Mouse (Mus musculus): ENCODE data around the gene Sowahd. TPM values are rescaled to one million over a fixed set of nuclear protein-coding genes. Genes with fewer than 3 reads are reported as not detected.
"Not testable (repeated sequence)": the region's sequence is repeated elsewhere in the genome, so short reads cannot be mapped to it uniquely, and the experiment has no call there.

Sowahd gene
- total and polyA plus RNA-seq, 3 experiments = not detected

GRCm38 (mm10) chrX:37076651-37077050 lies 28.0 kb downstream of the Sowahd start:
- Histone ChIP-seq H3K9ac (ENCODE audit: insufficient read depth, low read depth) (no peak overlapping the region), H3K36me3 (replicated peaks in 1 of 2; ENCODE audit: control insufficient read depth in 1 of 2, insufficient read depth in 1 of 2, low read length in 1 of 2) (peaks cover 3 to 9% of the 10 kb centered on the region in 2 experiments), H3K4me2 (ENCODE audit: insufficient read depth, low read depth, poor library complexity, severe bottlenecking) (no peak overlapping the region), H3K27me3 (replicated peaks) (no peaks in the 10 kb centered on the region), H3K4me3 (replicated peaks in 1 of 3; ENCODE audit: low read depth in 2 of 3, low read length in 2 of 3, poor library complexity in 1 of 3) (no peak overlapping the region), H3K27ac (ENCODE audit: insufficient read depth, low read depth) (no peak overlapping the region), H3K79me2 (replicated peaks; ENCODE audit: control insufficient read depth, extremely low read depth, insufficient read depth, poor library complexity, severe bottlenecking) (no peaks in the 10 kb centered on the region; the same call in 1 of the 2 replicates), H3K9me3 (replicated peaks; ENCODE audit: low read length) (no peaks in the 10 kb centered on the region), H3K4me1 (ENCODE audit: control insufficient read depth in 1 of 2, insufficient read depth in 2 of 2) (peaks cover 0 to 7% of the 10 kb centered on the region in 2 experiments; a peak in 2 of 4 replicates)
- dilution Hi-C loops (cut with MboI; ENCODE audit: extremely low pct_ligation_motif_present, extremely low pct_unique_long_range_greater_than_20kb, low sequenced_read_pairs) (no loop called here), in situ Hi-C loops (cut with MboI; ENCODE audit: low pct_ligation_motif_present, low pct_unique_long_range_greater_than_20kb, low sequenced_read_pairs) (no loop called here)
- no peak for DNase-seq (ENCODE audit: extremely low read depth)
- TF ChIP-seq BHLHE40 (IDR thresholded peaks at IDR 0.05; ENCODE audit: low read depth, low read length) = no peak
- no peak for TF ChIP-seq USF2 (conservative IDR thresholded peaks at IDR 0.05; ENCODE audit: low read depth, low read length)
- no peak for TF ChIP-seq NRF1 (IDR thresholded peaks at IDR 0.05; ENCODE audit: low read depth, low read length)
- no peak for TF ChIP-seq IRF4 (IDR thresholded peaks at IDR 0.05; ENCODE audit: low read depth, low read length)
- no peak for TF ChIP-seq ETS1 (conservative IDR thresholded peaks at IDR 0.05; ENCODE audit: low read depth, low read length)
- no peak for TF ChIP-seq ZKSCAN1 (IDR thresholded peaks at IDR 0.05; ENCODE audit: borderline replicate concordance, low read depth, low read length)
- no peak for TF ChIP-seq TCF12 (IDR thresholded peaks at IDR 0.05; ENCODE audit: low read depth, low read length)
- TF ChIP-seq MAZ (IDR thresholded peaks at IDR 0.05; ENCODE audit: low read depth, low read length) = no peak

GRCm38 (mm10) chrX:37080345-37080744 lies 31.7 kb downstream of the Sowahd start:
- dilution Hi-C loops (cut with MboI; ENCODE audit: extremely low pct_ligation_motif_present, extremely low pct_unique_long_range_greater_than_20kb, low sequenced_read_pairs) = not testable (repeated sequence)

GRCm38 (mm10) chrX:37081194-37081593 lies 32.5 kb downstream of the Sowahd start:
- dilution Hi-C loops (cut with MboI; ENCODE audit: extremely low pct_ligation_motif_present, extremely low pct_unique_long_range_greater_than_20kb, low sequenced_read_pairs) (no loop called here), in situ Hi-C loops (cut with MboI; ENCODE audit: low pct_ligation_motif_present, low pct_unique_long_range_greater_than_20kb, low sequenced_read_pairs) (no loop called here)
- Histone ChIP-seq H3K9me3 (replicated peaks; ENCODE audit: low read length) (no peaks in the 10 kb centered on the region), H3K79me2 (replicated peaks; ENCODE audit: control insufficient read depth, extremely low read depth, insufficient read depth, poor library complexity, severe bottlenecking) (peaks cover 23% of the 10 kb centered on the region), H3K9ac (ENCODE audit: insufficient read depth, low read depth) (no peak overlapping the region), H3K36me3 (replicated peaks in 1 of 2; ENCODE audit: control insufficient read depth in 1 of 2, insufficient read depth in 1 of 2, low read length in 1 of 2) (peaks cover 17 to 25% of the 10 kb centered on the region in 2 experiments), H3K4me1 (ENCODE audit: control insufficient read depth in 1 of 2, insufficient read depth in 2 of 2) (peaks cover 0 to 11% of the 10 kb centered on the region in 2 experiments; a peak in 2 of 4 replicates), H3K4me3 (replicated peaks in 1 of 3; ENCODE audit: low read depth in 2 of 3, low read length in 2 of 3, poor library complexity in 1 of 3) (no peak overlapping the region), H3K27me3 (replicated peaks) (no peaks in the 10 kb centered on the region), H3K4me2 (ENCODE audit: insufficient read depth, low read depth, poor library complexity, severe bottlenecking) (no peak overlapping the region), H3K27ac (ENCODE audit: insufficient read depth, low read depth) (no peak overlapping the region)
- no peak for TF ChIP-seq CTCF (conservative IDR thresholded peaks at IDR 0.05 in 1 of 2, IDR thresholded peaks at IDR 0.05 in 1 of 2; ENCODE audit: low read depth in 2 of 2, low read length in 2 of 2)
- TF ChIP-seq BHLHE40 (IDR thresholded peaks at IDR 0.05; ENCODE audit: low read depth, low read length) = no peak
- peak; percentile 24 for TF ChIP-seq CHD2 (IDR thresholded peaks at IDR 0.05; ENCODE audit: low read length)
- TF ChIP-seq POLR2AphosphoS2 (IDR thresholded peaks at IDR 0.05; ENCODE audit: low read depth, low read length) = peak; percentile 95
- TF ChIP-seq JUND (conservative IDR thresholded peaks at IDR 0.05; ENCODE audit: low read depth, low read length) = no peak
- TF ChIP-seq MAX (IDR thresholded peaks at IDR 0.05; ENCODE audit: low read length) = no peak
- TF ChIP-seq POLR2A (IDR thresholded peaks at IDR 0.05; ENCODE audit: low read depth, low read length) = peak; percentile 30; the same call in 1 of the 2 replicates
- TF ChIP-seq MXI1 (IDR thresholded peaks at IDR 0.05; ENCODE audit: low read depth, low read length) = no peak
- no peak for TF ChIP-seq E2F4 (IDR thresholded peaks at IDR 0.05; ENCODE audit: insufficient replicate concordance, low read depth, low read length)
- no peak for TF ChIP-seq RAD21 (IDR thresholded peaks at IDR 0.05; ENCODE audit: low read depth, low read length)
- no peak for TF ChIP-seq MEF2A (IDR thresholded peaks at IDR 0.05; ENCODE audit: borderline replicate concordance, low read depth, low read length)
- no peak for TF ChIP-seq SMC3 (IDR thresholded peaks at IDR 0.05; ENCODE audit: low read depth, low read length)
- TF ChIP-seq SIN3A (IDR thresholded peaks at IDR 0.05; ENCODE audit: low read length) = no peak
- TF ChIP-seq ETS1 (conservative IDR thresholded peaks at IDR 0.05; ENCODE audit: low read depth, low read length) = no peak
- no peak for TF ChIP-seq NRF1 (IDR thresholded peaks at IDR 0.05; ENCODE audit: low read depth, low read length)
- TF ChIP-seq ZNF384 (IDR thresholded peaks at IDR 0.05; ENCODE audit: low read depth, low read length) = peak; percentile 13; the same call in 1 of the 2 replicates
- no peak for DNase-seq (ENCODE audit: extremely low read depth)

More at GRCm38 (mm10) chrX:37080345-37080744, 31.7 kb downstream of the Sowahd start:
- H3K4me1 ChIP-seq (ENCODE audit: control insufficient read depth in 1 of 2, insufficient read depth in 2 of 2); H3K27me3 ChIP-seq (replicated peaks); DNase-seq (ENCODE audit: extremely low read depth); H3K4me3 ChIP-seq (replicated peaks in 1 of 3; ENCODE audit: low read depth in 2 of 3, low read length in 2 of 3, poor library complexity in 1 of 3); H3K9me3 ChIP-seq (replicated peaks; ENCODE audit: low read length); in situ Hi-C loops (cut with MboI; ENCODE audit: low pct_ligation_motif_present, low pct_unique_long_range_greater_than_20kb, low sequenced_read_pairs); H3K4me2 ChIP-seq (ENCODE audit: insufficient read depth, low read depth, poor library complexity, severe bottlenecking); H3K27ac ChIP-seq (ENCODE audit: insufficient read depth, low read depth); H3K9ac ChIP-seq (ENCODE audit: insufficient read depth, low read depth): not testable (repeated sequence)
- Histone ChIP-seq H3K79me2 (replicated peaks; ENCODE audit: control insufficient read depth, extremely low read depth, insufficient read depth, poor library complexity, severe bottlenecking) (peaks cover 23% of the 10 kb centered on the region), H3K36me3 (replicated peaks in 1 of 2; ENCODE audit: control insufficient read depth in 1 of 2, insufficient read depth in 1 of 2, low read length in 1 of 2) (peaks cover 17 to 25% of the 10 kb centered on the region in 2 experiments)
- peak; percentile 81 for TF ChIP-seq TBP (conservative IDR thresholded peaks at IDR 0.05; ENCODE audit: low read depth, low read length)

Data from CH12.LX (cell line).